Mouse (Mus musculus) CH12.LX (cell line): ENCODE measurements around the gene Zkscan14. TPM values are rescaled to one million over a fixed set of nuclear protein-coding genes. Genes with fewer than 3 reads are reported as not detected.

Experiments
- DNase-seq: peaks from one replicate; pipeline ENCODE4 v3.0.0-alpha.2; 2013; ENCODE audit errors: extremely low read depth
- H3K27ac ChIP-seq: 2 replicates; pipeline ENCODE4 v1.5.1; 2012; ENCODE audit warnings: low read depth, mild to moderate bottlenecking, control low read depth, moderate library complexity; ENCODE audit not compliant: insufficient read depth
- H3K27me3 ChIP-seq: replicated peaks from 2 replicates; pipeline ENCODE3; 2012; ENCODE audit warnings: inconsistent platforms
- H3K36me3 ChIP-seq, 2 experiments: replicated peaks in 1 of 2; 2 replicates each; pipeline versions ENCODE3 to v1.6.1; 2012; ENCODE audit warnings: inconsistent platforms in 1 of 2, low read length in 1 of 2, mild to moderate bottlenecking in 1 of 2, mixed read lengths in 1 of 2, moderate library complexity in 1 of 2; ENCODE audit not compliant: control insufficient read depth in 1 of 2, insufficient read depth in 1 of 2
- H3K4me1 ChIP-seq, 2 experiments: 2 replicates each; pipeline ENCODE4 v1.6.1; 2012; ENCODE audit warnings: inconsistent platforms in 1 of 2, moderate library complexity in 1 of 2; ENCODE audit not compliant: insufficient read depth in 2 of 2, control insufficient read depth in 1 of 2
- H3K4me2 ChIP-seq: 2 replicates; pipeline ENCODE4 v1.6.1; 2012; ENCODE audit warnings: low read depth, mild to moderate bottlenecking, control low read depth; ENCODE audit not compliant: poor library complexity, insufficient read depth, severe bottlenecking
- H3K4me3 ChIP-seq, 3 experiments: fragments of 150-350 bp in 1 of 3; sonication (generic) in 1 of 3; replicated peaks in 1 of 3; 2 replicates each; pipeline versions ENCODE3 to v1.5.1; 2011 to 2012; ENCODE audit warnings: low read depth in 2 of 3, low read length in 2 of 3, mild to moderate bottlenecking in 2 of 3, moderate library complexity in 2 of 3, control low read depth in 1 of 3, improper control_type of control experiment in 1 of 3, inconsistent platforms in 1 of 3, mixed read lengths in 1 of 3; ENCODE audit not compliant: poor library complexity in 1 of 3
- H3K79me2 ChIP-seq: replicated peaks from 2 replicates; pipeline ENCODE4 v1.6.1; 2012; ENCODE audit warnings: mild to moderate bottlenecking, moderate library complexity; ENCODE audit not compliant: control insufficient read depth, poor library complexity, insufficient read depth, severe bottlenecking; ENCODE audit errors: extremely low read depth
- H3K9ac ChIP-seq: 2 replicates; pipeline ENCODE4 v1.6.1; 2012; ENCODE audit warnings: low read depth, mild to moderate bottlenecking, control low read depth, moderate library complexity; ENCODE audit not compliant: insufficient read depth
- H3K9me3 ChIP-seq: replicated peaks from 2 replicates; pipeline ENCODE3; 2012; ENCODE audit warnings: low read length, inconsistent platforms, mixed read lengths
- BHLHE40 ChIP-seq: IDR thresholded peaks from 2 replicates; pipeline ENCODE4 v1.6.1; 2011; ENCODE audit warnings: mild to moderate bottlenecking, low read depth, low read length, improper control_type of control experiment
- CHD1 ChIP-seq: IDR thresholded peaks from 2 replicates; pipeline ENCODE4 v1.6.1; 2012; ENCODE audit warnings: low read depth, low read length, improper control_type of control experiment, inconsistent platforms
- CHD2 ChIP-seq: IDR thresholded peaks from 2 replicates; pipeline ENCODE4 v1.6.1; 2011; ENCODE audit warnings: low read length, improper control_type of control experiment
- CTCF ChIP-seq, 2 experiments: IDR thresholded peaks in 1 of 2; conservative IDR thresholded peaks in 1 of 2; 2 replicates each; pipeline ENCODE4 v1.5.1; 2011 to 2012; ENCODE audit warnings: low read depth in 2 of 2, low read length in 2 of 2, improper control_type of control experiment in 1 of 2, inconsistent platforms in 1 of 2, mild to moderate bottlenecking in 1 of 2, moderate library complexity in 1 of 2
- E2F4 ChIP-seq: IDR thresholded peaks from 2 replicates; pipeline ENCODE4 v1.6.1; 2011; ENCODE audit warnings: low read depth, low read length, improper control_type of control experiment; ENCODE audit not compliant: insufficient replicate concordance
- ELF1 ChIP-seq: IDR thresholded peaks from 2 replicates; pipeline ENCODE4 v1.6.1; 2014; ENCODE audit warnings: low read depth, mild to moderate bottlenecking, inconsistent platforms, low read length, improper control_type of control experiment
- EP300 ChIP-seq: IDR thresholded peaks from 2 replicates; pipeline ENCODE4 v1.6.1; 2011; ENCODE audit warnings: low read length, improper control_type of control experiment
- ETS1 ChIP-seq: conservative IDR thresholded peaks from 2 replicates; pipeline ENCODE4 v1.6.1; 2012; ENCODE audit warnings: low read depth, mild to moderate bottlenecking, inconsistent platforms, low read length, improper control_type of control experiment, moderate library complexity
- GABPA ChIP-seq: IDR thresholded peaks from 2 replicates; pipeline ENCODE4 v1.6.1; 2012; ENCODE audit warnings: low read depth, low read length, improper control_type of control experiment, inconsistent platforms; ENCODE audit not compliant: insufficient replicate concordance
- HCFC1 ChIP-seq: IDR thresholded peaks from 2 replicates; pipeline ENCODE4 v1.6.1; 2012; ENCODE audit warnings: low read depth, mild to moderate bottlenecking, inconsistent platforms, low read length, improper control_type of control experiment
- IRF4 ChIP-seq: IDR thresholded peaks from 2 replicates; pipeline ENCODE4 v1.6.1; 2014; ENCODE audit warnings: low read depth, mild to moderate bottlenecking, inconsistent platforms, low read length, improper control_type of control experiment
- JUN ChIP-seq: IDR thresholded peaks from 2 replicates; pipeline ENCODE4 v1.6.1; 2011; ENCODE audit warnings: low read depth, mild to moderate bottlenecking, low read length, improper control_type of control experiment, moderate library complexity; ENCODE audit not compliant: insufficient read depth
- JUND ChIP-seq: conservative IDR thresholded peaks from 2 replicates; pipeline ENCODE4 v1.6.1; 2011; ENCODE audit warnings: low read depth, low read length, improper control_type of control experiment
- KAT2A ChIP-seq: IDR thresholded peaks from 2 replicates; pipeline ENCODE4 v1.6.1; 2012; ENCODE audit warnings: low read length, improper control_type of control experiment, inconsistent platforms; ENCODE audit not compliant: insufficient replicate concordance
- MAFK ChIP-seq: IDR thresholded peaks from 2 replicates; pipeline ENCODE4 v1.6.1; 2011; ENCODE audit warnings: low read length, improper control_type of control experiment; ENCODE audit not compliant: insufficient replicate concordance
- MAX ChIP-seq: IDR thresholded peaks from 2 replicates; pipeline ENCODE4 v1.6.1; 2011; ENCODE audit warnings: low read length, improper control_type of control experiment
- MAZ ChIP-seq: IDR thresholded peaks from 2 replicates; pipeline ENCODE4 v1.6.1; 2012; ENCODE audit warnings: low read depth, mild to moderate bottlenecking, inconsistent platforms, low read length, improper control_type of control experiment, moderate library complexity
- MEF2A ChIP-seq: IDR thresholded peaks from 2 replicates; pipeline ENCODE4 v1.6.1; 2014; ENCODE audit warnings: low read depth, mild to moderate bottlenecking, inconsistent platforms, low read length, improper control_type of control experiment, borderline replicate concordance
- MXI1 ChIP-seq: IDR thresholded peaks from 2 replicates; pipeline ENCODE4 v1.6.1; 2011; ENCODE audit warnings: mild to moderate bottlenecking, low read depth, low read length, improper control_type of control experiment
- MYC ChIP-seq: IDR thresholded peaks from 2 replicates; pipeline ENCODE4 v1.6.1; 2011; ENCODE audit warnings: low read depth, mild to moderate bottlenecking, improper control_type of control experiment, low read length
- NELFE ChIP-seq: IDR thresholded peaks from 2 replicates; pipeline ENCODE4 v1.6.1; 2011; ENCODE audit warnings: low read depth, low read length, improper control_type of control experiment
- NRF1 ChIP-seq: IDR thresholded peaks from 2 replicates; pipeline ENCODE4 v1.6.1; 2014; ENCODE audit warnings: low read depth, mild to moderate bottlenecking, inconsistent platforms, low read length, improper control_type of control experiment, moderate library complexity
- PAX5 ChIP-seq: IDR thresholded peaks from 2 replicates; pipeline ENCODE4 v1.6.1; 2012; ENCODE audit warnings: low read length, inconsistent platforms, mixed read lengths
- POLR2A ChIP-seq: IDR thresholded peaks from 2 replicates; pipeline ENCODE4 v1.6.1; 2011; ENCODE audit warnings: low read depth, mild to moderate bottlenecking, improper control_type of control experiment, low read length
- POLR2AphosphoS2 ChIP-seq: IDR thresholded peaks from 2 replicates; pipeline ENCODE4 v1.6.1; 2011; ENCODE audit warnings: low read depth, low read length, improper control_type of control experiment
- RAD21 ChIP-seq: IDR thresholded peaks from 2 replicates; pipeline ENCODE4 v1.6.1; 2011; ENCODE audit warnings: low read depth, mild to moderate bottlenecking, low read length, improper control_type of control experiment, moderate library complexity
- RCOR1 ChIP-seq: conservative IDR thresholded peaks from 2 replicates; pipeline ENCODE4 v1.6.1; 2012; ENCODE audit warnings: low read depth, mild to moderate bottlenecking, inconsistent platforms, low read length, improper control_type of control experiment
- SIN3A ChIP-seq: IDR thresholded peaks from 2 replicates; pipeline ENCODE4 v1.6.1; 2012; ENCODE audit warnings: low read length, improper control_type of control experiment, inconsistent platforms
- SMC3 ChIP-seq: IDR thresholded peaks from 2 replicates; pipeline ENCODE4 v1.6.1; 2011; ENCODE audit warnings: low read depth, low read length, improper control_type of control experiment
- TBP ChIP-seq: conservative IDR thresholded peaks from 2 replicates; pipeline ENCODE4 v1.6.1; 2011; ENCODE audit warnings: low read depth, low read length, improper control_type of control experiment
- TCF12 ChIP-seq: IDR thresholded peaks from 2 replicates; pipeline ENCODE4 v1.6.1; 2014; ENCODE audit warnings: low read depth, mild to moderate bottlenecking, inconsistent platforms, low read length, improper control_type of control experiment
- UBTF ChIP-seq: IDR thresholded peaks from 2 replicates; pipeline ENCODE4 v1.6.1; 2012; ENCODE audit warnings: low read depth, mild to moderate bottlenecking, inconsistent platforms, low read length, improper control_type of control experiment, moderate library complexity
- USF1 ChIP-seq: IDR thresholded peaks from 2 replicates; pipeline ENCODE4 v1.6.1; 2014; ENCODE audit warnings: low read depth, mild to moderate bottlenecking, inconsistent platforms, low read length, improper control_type of control experiment
- USF2 ChIP-seq: conservative IDR thresholded peaks from 2 replicates; pipeline ENCODE4 v1.6.1; 2011; ENCODE audit warnings: low read depth, low read length, improper control_type of control experiment
- ZC3H11A ChIP-seq: IDR thresholded peaks from 2 replicates; pipeline ENCODE4 v1.6.1; 2012; ENCODE audit warnings: low read depth, mild to moderate bottlenecking, inconsistent platforms, low read length, improper control_type of control experiment
- ZKSCAN1 ChIP-seq: IDR thresholded peaks from 2 replicates; pipeline ENCODE4 v1.6.1; 2012; ENCODE audit warnings: low read depth, inconsistent platforms, low read length, improper control_type of control experiment, borderline replicate concordance
- ZMIZ1 ChIP-seq: IDR thresholded peaks from 2 replicates; pipeline ENCODE4 v1.6.1; 2012; ENCODE audit warnings: low read depth, mild to moderate bottlenecking, inconsistent platforms, low read length, improper control_type of control experiment
- ZNF384 ChIP-seq: IDR thresholded peaks from 2 replicates; pipeline ENCODE4 v1.6.1; 2012; ENCODE audit warnings: low read depth, low read length, improper control_type of control experiment, inconsistent platforms
- dilution Hi-C: fragments of 300-500 bp; cut with MboI; formaldehyde crosslinking; loops from 2 replicates; pipeline ENCODE4 v1.14.3; 2020; ENCODE audit warnings: low sequenced_read_pairs; ENCODE audit not compliant: extremely low pct_unique_long_range_greater_than_20kb, extremely low pct_ligation_motif_present
- in situ Hi-C: fragments of 300-500 bp; cut with MboI; formaldehyde crosslinking; loops from 3 replicates; pipeline ENCODE4 v1.14.3; 2019; ENCODE audit warnings: low sequenced_read_pairs, low pct_ligation_motif_present, low pct_unique_long_range_greater_than_20kb, mixed read lengths
- polyA plus RNA-seq: library from polyadenylated mRNA; unstranded; fragments of >175 nt; gene quantifications from 2 replicates; pipeline ENCODE4 v1.2.1, GENCODE M21; 2012; ENCODE audit warnings: low read depth; ENCODE audit not compliant: insufficient read length
- total RNA-seq, 2 experiments: library from RNA; depleted of rRNA; stranded (reverse); fragments of 300-350 nt in 1 of 2; fragments of >200 nt in 1 of 2; gene quantifications; 2 replicates each; pipeline ENCODE4 v1.2.3; 2012 to 2014

Gene Zkscan14
- total and polyA plus RNA-seq, 3 experiments: 10.1 to 12.1 (median 10.7) TPM

DNA sequence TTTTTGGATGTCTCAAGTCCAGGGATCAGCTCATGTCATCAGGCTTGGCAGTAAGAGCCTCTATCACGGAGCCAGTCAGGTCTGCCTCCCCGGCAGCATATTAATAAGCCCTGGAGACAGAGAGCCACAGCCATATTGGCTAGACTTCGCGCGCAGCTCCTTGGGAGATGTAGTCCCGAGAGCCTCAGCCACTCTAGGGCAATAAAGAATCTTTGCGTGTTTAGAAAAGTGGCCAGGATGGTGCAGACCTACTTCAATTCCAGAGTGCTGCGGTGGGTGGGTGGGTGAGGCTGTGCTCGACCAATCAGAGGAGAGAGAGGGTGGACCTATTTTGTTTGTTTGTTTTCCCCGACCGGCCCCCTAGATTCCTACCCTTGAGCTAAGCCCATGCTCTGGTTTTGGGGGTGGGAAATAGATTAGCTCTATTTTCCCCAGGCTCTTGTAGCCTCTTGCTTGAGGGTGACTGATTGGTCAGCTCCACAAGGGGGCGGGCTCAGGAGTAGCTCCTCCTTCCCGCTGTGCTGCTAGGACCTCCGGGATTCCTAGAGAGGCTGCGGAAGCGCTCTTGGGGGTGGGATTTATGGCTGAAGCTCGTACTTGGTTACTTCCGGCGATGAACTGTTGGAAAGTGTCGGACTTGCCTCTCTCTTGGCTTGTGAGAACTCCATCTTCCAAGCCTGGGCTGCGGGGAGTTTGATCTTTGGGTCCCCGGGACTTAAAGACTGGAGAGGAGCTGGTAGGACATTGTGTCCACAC, 2.4 kb upstream of the Zkscan14 start, which contains the start of gene Zkscan5:
Gene Zkscan5, plus strand, starts transcription at position 627 of the 756 bp plus-strand sequence.
- peak; percentile 99 for DNase-seq
- in situ Hi-C loops: no loop called here
- Histone ChIP-seq H3K4me1 (peaks cover 3 to 35% of the 10 kb centered on the region in 2 experiments; a peak in 3 of 4 replicates), H3K9me3 (no peaks in the 10 kb centered on the region), H3K4me2 (peak within 1 kb of the TSS; percentile 65), H3K9ac (peak within 1 kb of the TSS; percentile 85), H3K27ac (peak within 1 kb of the TSS; percentile 41), H3K27me3 (no peaks in the 10 kb centered on the region), H3K4me3 (peak within 1 kb of the TSS; percentile 65 to 80 (median 66)), H3K79me2 (peaks cover 20% of the 10 kb centered on the region), H3K36me3 (peaks cover 10 to 14% of the 10 kb centered on the region in 2 experiments)
- dilution Hi-C loops: no loop called here
- TF ChIP-seq KAT2A: peak; percentile 79; the same call in 1 of the 2 replicates
- TF ChIP-seq UBTF: no peak
- TF ChIP-seq MXI1: peak; percentile 77
- TF ChIP-seq CHD1: no peak
- TF ChIP-seq E2F4: peak; percentile 19; the same call in 1 of the 2 replicates
- peak; percentile 75 for TF ChIP-seq NELFE
- no peak for TF ChIP-seq POLR2AphosphoS2
- peak; percentile 68; the same call in 1 of the 2 replicates for TF ChIP-seq ZMIZ1
- no peak for TF ChIP-seq SMC3
- TF ChIP-seq GABPA: peak; percentile 76; the same call in 1 of the 2 replicates
- peak; percentile 84 for TF ChIP-seq HCFC1
- TF ChIP-seq TBP: peak; percentile 89; the same call in 1 of the 2 replicates
- no peak for TF ChIP-seq ZKSCAN1
- TF ChIP-seq USF1: no peak
- TF ChIP-seq MAFK: no peak
- no peak for TF ChIP-seq RCOR1
- peak; percentile 92 for TF ChIP-seq SIN3A
- TF ChIP-seq IRF4: peak; percentile 45; the same call in 1 of the 2 replicates
- TF ChIP-seq ZNF384: no peak
- TF ChIP-seq ETS1: no peak; the same call in 1 of the 2 replicates
- TF ChIP-seq TCF12: peak; percentile 45; the same call in 1 of the 2 replicates
- TF ChIP-seq CTCF (conservative IDR thresholded peaks at IDR 0.05 in 1 of 2, IDR thresholded peaks at IDR 0.05 in 1 of 2; ENCODE audit: low read depth in 2 of 2, low read length in 2 of 2): no peak
- TF ChIP-seq MAZ: peak; percentile 35; the same call in 1 of the 2 replicates
- no peak for TF ChIP-seq EP300
- TF ChIP-seq JUND: peak; percentile 30; the same call in 1 of the 2 replicates
- peak; percentile 54 for TF ChIP-seq CHD2
- no peak for TF ChIP-seq RAD21
- TF ChIP-seq MAX: no peak
- peak; percentile 13; the same call in 1 of the 2 replicates for TF ChIP-seq NRF1
- TF ChIP-seq JUN: no peak
- no peak for TF ChIP-seq PAX5
- TF ChIP-seq BHLHE40: 0 out of 2 replicates have a peak, but pooled peaks have one; percentile 16
- peak; percentile 91 for TF ChIP-seq ELF1
- no peak for TF ChIP-seq USF2
- TF ChIP-seq POLR2A: peak; percentile 80
- TF ChIP-seq MYC: no peak; the same call in 1 of the 2 replicates
- TF ChIP-seq ZC3H11A: no peak
- peak; percentile 58; the same call in 1 of the 2 replicates for TF ChIP-seq MEF2A
